Mouse (Mus musculus): ENCODE results near the gene Fezf2. TPM values are rescaled to one million over a fixed set of nuclear protein-coding genes. Genes with fewer than 3 reads are reported as not detected.

The Fezf2 gene
- polyA plus RNA-seq, 1 experiment, result not detected

- Histone ChIP-seq H3K36me3 (ENCODE audit: control insufficient read depth, insufficient read depth, low read length) (no peaks in the 10 kb centered on the region), H3K27me3 (ENCODE audit: control insufficient read depth, insufficient read depth, low read length) (no peaks in the 10 kb centered on the region; the same call in 1 of the 2 replicates), H3K27ac (ENCODE audit: control insufficient read depth, insufficient read depth, low read depth, low read length) (no peak overlapping the region), H3K4me1 (ENCODE audit: control insufficient read depth, insufficient read depth, low read length) (peaks cover 2% of the 10 kb centered on the region; the same call in 1 of the 2 replicates), H3K4me3 (ENCODE audit: control insufficient read depth, low read depth, low read length) (no peak overlapping the region; the same call in 1 of the 2 replicates)
- no peak for TF ChIP-seq CTCF (IDR thresholded peaks at IDR 0.05; ENCODE audit: control insufficient read depth, insufficient read depth, insufficient replicate concordance, low read depth, low read length)
- no peak for TF ChIP-seq POLR2A (IDR thresholded peaks at IDR 0.05; ENCODE audit: control insufficient read depth, low read depth, low read length)
Observed at GRCm38 (mm10) chr14:12346011-12346864, 1.8 kb downstream of the Fezf2 start.

GRCm38 (mm10) chr14:12345241-12345921, 2.6 kb downstream of the Fezf2 start:
- Histone ChIP-seq H3K27me3 (ENCODE audit: control insufficient read depth, insufficient read depth, low read length) (no peaks in the 10 kb centered on the region; the same call in 1 of the 2 replicates), H3K4me1 (ENCODE audit: control insufficient read depth, insufficient read depth, low read length) (peaks cover 2% of the 10 kb centered on the region; the same call in 1 of the 2 replicates), H3K4me3 (ENCODE audit: control insufficient read depth, low read depth, low read length) (no peak overlapping the region; the same call in 1 of the 2 replicates), H3K36me3 (ENCODE audit: control insufficient read depth, insufficient read depth, low read length) (no peaks in the 10 kb centered on the region), H3K27ac (ENCODE audit: control insufficient read depth, insufficient read depth, low read depth, low read length) (no peak overlapping the region)
- TF ChIP-seq CTCF (IDR thresholded peaks at IDR 0.05; ENCODE audit: control insufficient read depth, insufficient read depth, insufficient replicate concordance, low read depth, low read length) (no peak), POLR2A (IDR thresholded peaks at IDR 0.05; ENCODE audit: control insufficient read depth, low read depth, low read length) (no peak)

GRCm38 (mm10) chr14:12344746-12345240, 3.2 kb downstream of the Fezf2 start:
- no peak overlapping the region for H3K27ac ChIP-seq (ENCODE audit: control insufficient read depth, insufficient read depth, low read depth, low read length)
- H3K4me3 ChIP-seq (ENCODE audit: control insufficient read depth, low read depth, low read length), result no peak overlapping the region; the same call in 1 of the 2 replicates
- peaks cover 4% of the 10 kb centered on the region; the same call in 1 of the 2 replicates for H3K4me1 ChIP-seq (ENCODE audit: control insufficient read depth, insufficient read depth, low read length)
- H3K27me3 ChIP-seq (ENCODE audit: control insufficient read depth, insufficient read depth, low read length), result no peaks in the 10 kb centered on the region; the same call in 1 of the 2 replicates
- no peaks in the 10 kb centered on the region for H3K36me3 ChIP-seq (ENCODE audit: control insufficient read depth, insufficient read depth, low read length)
- TF ChIP-seq POLR2A (IDR thresholded peaks at IDR 0.05; ENCODE audit: control insufficient read depth, low read depth, low read length) (no peak), CTCF (IDR thresholded peaks at IDR 0.05; ENCODE audit: control insufficient read depth, insufficient read depth, insufficient replicate concordance, low read depth, low read length) (no peak)

GRCm38 (mm10) chr14:12344061-12344745, 3.8 kb downstream of the Fezf2 start:
- H3K4me3 ChIP-seq (ENCODE audit: control insufficient read depth, low read depth, low read length), result no peak overlapping the region
- no peaks in the 10 kb centered on the region for H3K36me3 ChIP-seq (ENCODE audit: control insufficient read depth, insufficient read depth, low read length)
- peaks cover 4% of the 10 kb centered on the region; the same call in 1 of the 2 replicates for H3K4me1 ChIP-seq (ENCODE audit: control insufficient read depth, insufficient read depth, low read length)
- no peaks in the 10 kb centered on the region; the same call in 1 of the 2 replicates for H3K27me3 ChIP-seq (ENCODE audit: control insufficient read depth, insufficient read depth, low read length)
- no peak overlapping the region for H3K27ac ChIP-seq (ENCODE audit: control insufficient read depth, insufficient read depth, low read depth, low read length)
- TF ChIP-seq CTCF (IDR thresholded peaks at IDR 0.05; ENCODE audit: control insufficient read depth, insufficient read depth, insufficient replicate concordance, low read depth, low read length), result no peak
- no peak for TF ChIP-seq POLR2A (IDR thresholded peaks at IDR 0.05; ENCODE audit: control insufficient read depth, low read depth, low read length)

- Histone ChIP-seq H3K4me1 (ENCODE audit: control insufficient read depth, insufficient read depth, low read length) (peaks cover 4% of the 10 kb centered on the region; the same call in 1 of the 2 replicates), H3K27ac (ENCODE audit: control insufficient read depth, insufficient read depth, low read depth, low read length) (no peak overlapping the region), H3K36me3 (ENCODE audit: control insufficient read depth, insufficient read depth, low read length) (no peaks in the 10 kb centered on the region), H3K27me3 (ENCODE audit: control insufficient read depth, insufficient read depth, low read length) (no peaks in the 10 kb centered on the region; the same call in 1 of the 2 replicates), H3K4me3 (ENCODE audit: control insufficient read depth, low read depth, low read length) (no peak overlapping the region)
- no peak for TF ChIP-seq POLR2A (IDR thresholded peaks at IDR 0.05; ENCODE audit: control insufficient read depth, low read depth, low read length)
- TF ChIP-seq CTCF (IDR thresholded peaks at IDR 0.05; ENCODE audit: control insufficient read depth, insufficient read depth, insufficient replicate concordance, low read depth, low read length), result no peak
Observed at GRCm38 (mm10) chr14:12343451-12343941, 4.5 kb downstream of the Fezf2 start.

DNA sequence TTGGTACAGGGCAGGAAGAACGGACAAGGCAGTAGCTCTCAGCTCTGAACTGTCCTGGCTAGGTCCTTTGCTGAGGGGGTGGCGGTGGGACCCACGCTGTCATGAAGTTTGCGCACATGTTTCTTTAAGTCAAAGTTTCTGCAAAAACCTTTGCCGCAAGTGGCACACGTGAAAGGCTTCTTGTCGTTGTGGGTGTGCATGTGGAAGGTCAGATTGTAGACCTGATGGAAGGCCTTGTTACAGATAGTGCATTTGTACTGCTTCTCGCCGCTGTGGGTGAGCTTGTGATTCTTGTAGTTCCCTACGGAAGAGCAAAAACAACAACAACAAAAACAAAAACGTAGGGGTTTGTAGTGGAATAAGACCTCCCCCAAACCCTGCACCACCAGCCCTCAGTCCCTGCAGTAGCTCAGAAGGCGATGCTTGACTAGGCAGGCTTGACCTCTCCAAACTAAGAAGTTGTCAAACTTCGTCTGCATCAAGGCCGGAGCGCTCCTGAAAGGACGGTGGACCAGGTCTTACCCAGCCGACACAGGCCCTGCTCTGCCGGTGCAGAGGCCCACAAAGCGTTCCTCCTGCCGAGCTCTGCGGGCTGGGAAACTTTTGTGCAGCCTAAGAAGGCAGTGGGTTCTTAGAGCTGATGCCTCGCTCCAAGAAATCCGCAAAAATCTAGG, 5.4 kb downstream of the Fezf2 start:
- no peak overlapping the region for H3K4me3 ChIP-seq (ENCODE audit: control insufficient read depth, low read depth, low read length)
- TF ChIP-seq POLR2A (IDR thresholded peaks at IDR 0.05; ENCODE audit: control insufficient read depth, low read depth, low read length) (no peak), CTCF (IDR thresholded peaks at IDR 0.05; ENCODE audit: control insufficient read depth, insufficient read depth, insufficient replicate concordance, low read depth, low read length) (no peak)
- H3K27ac ChIP-seq (ENCODE audit: control insufficient read depth, insufficient read depth, low read depth, low read length), result no peak overlapping the region
- H3K36me3 ChIP-seq (ENCODE audit: control insufficient read depth, insufficient read depth, low read length), result no peaks in the 10 kb centered on the region
- no peaks in the 10 kb centered on the region; the same call in 1 of the 2 replicates for H3K27me3 ChIP-seq (ENCODE audit: control insufficient read depth, insufficient read depth, low read length)
- peaks cover 4% of the 10 kb centered on the region; the same call in 1 of the 2 replicates for H3K4me1 ChIP-seq (ENCODE audit: control insufficient read depth, insufficient read depth, low read length)

Measured in testis, adult 2 months (tissue).